Comparison of ENCODE assay signal across 8 mouse cellular contexts in genomic region chr17:31728968-31729501, GRCm38 (mm10). TPM values are rescaled to one million over a fixed set of nuclear protein-coding genes. Genes with fewer than 3 reads are reported as not detected.
A peak's percentile ranks its signal among the peaks of the same experiment; 100 is the strongest.
DNase-seq lines count a peak whose midpoint lies in the region; ATAC-seq and TF ChIP-seq lines count a peak whose summit lies in the region.

No protein-coding gene starts in this region.

- no peaks in the 10 kb centered on the region for H3K4me1 ChIP-seq in forebrain, postnatal 0 days (ENCODE audit: insufficient read depth)
- peaks cover 11% of the 10 kb centered on the region for H3K4me1 ChIP-seq in intestine, embryonic 15.5 days (replicated peaks)
- peaks cover 5% of the 10 kb centered on the region for H3K4me1 ChIP-seq in lung, embryonic 14.5 days (ENCODE audit: insufficient read depth)

- 67% methylated on average over 7 of the region's 7 CpGs for WGBS in forebrain, postnatal 0 days
- 62% methylated on average over 7 of the region's 7 CpGs for WGBS in intestine, embryonic 15.5 days
- WGBS in lung, embryonic 14.5 days: 67% methylated on average over 7 of the region's 7 CpGs

- no peak overlapping the region for H3K27ac ChIP-seq in layer of hippocampus, adult 2 months
- no peak overlapping the region for H3K27ac ChIP-seq in forebrain, postnatal 0 days (ENCODE audit: low read depth, low read length)
- H3K27ac ChIP-seq in intestine, embryonic 15.5 days: no peak overlapping the region
- H3K27ac ChIP-seq in lung, embryonic 14.5 days (ENCODE audit: low read depth): no peak overlapping the region

- peak; percentile 44 for TF ChIP-seq CTCF in layer of hippocampus, adult 2 months (conservative IDR thresholded peaks at IDR 0.05)
- peak; percentile 43; the same call in 1 of the 2 replicates for TF ChIP-seq CTCF in forebrain, postnatal 0 days (IDR thresholded peaks at IDR 0.05; ENCODE audit: low read depth)
- peak; percentile 70 for TF ChIP-seq CTCF in lung, embryonic 14.5 days (IDR thresholded peaks at IDR 0.05; ENCODE audit: low read depth)

- DNase-seq in layer of hippocampus, adult 2 months (ENCODE audit: low spot score in 2 of 2): no peak
- no peak for DNase-seq in layer of hippocampus, adult 9-10 months (ENCODE audit: low spot score)
- DNase-seq in NIH3T3 (ENCODE audit: low read depth): peak; percentile 71
- DNase-seq in forebrain, postnatal 0 days: peak; percentile 47
- DNase-seq in lung, embryonic 14.5 days: peak; percentile 91
- peak; percentile 39 for DNase-seq in urinary bladder, postnatal 10 days (ENCODE audit: low spot score)

- peak; percentile 29; the same call in 1 of the 2 replicates for ATAC-seq in forebrain, postnatal 0 days
- peak; percentile 76 for ATAC-seq in intestine, embryonic 15.5 days
- ATAC-seq in lung, embryonic 14.5 days (ENCODE audit: insufficient read depth): peak; percentile 82
- ATAC-seq in inflammation-experienced regulatory T-cells, adult 6 months: no peak

- H3K4me3 ChIP-seq in layer of hippocampus, adult 2 months: no peak overlapping the region
- no peak overlapping the region for H3K4me3 ChIP-seq in forebrain, postnatal 0 days (ENCODE audit: low read depth, low read length)
- H3K4me3 ChIP-seq in intestine, embryonic 15.5 days (replicated peaks): no peak overlapping the region
- no peak overlapping the region for H3K4me3 ChIP-seq in lung, embryonic 14.5 days (ENCODE audit: low read depth, low read length)

- no peaks in the 10 kb centered on the region for H3K9me3 ChIP-seq in forebrain, postnatal 0 days (ENCODE audit: low read length)
- H3K9me3 ChIP-seq in intestine, embryonic 15.5 days: no peaks in the 10 kb centered on the region
- no peaks in the 10 kb centered on the region for H3K9me3 ChIP-seq in lung, embryonic 14.5 days (ENCODE audit: low read depth, low read length)

- H3K9ac ChIP-seq in forebrain, postnatal 0 days: no peak overlapping the region
- H3K9ac ChIP-seq in intestine, embryonic 15.5 days: no peak overlapping the region
- no peak overlapping the region for H3K9ac ChIP-seq in lung, embryonic 14.5 days

- no peaks in the 10 kb centered on the region for H3K27me3 ChIP-seq in forebrain, postnatal 0 days (ENCODE audit: insufficient read depth, low read length)
- H3K27me3 ChIP-seq in intestine, embryonic 15.5 days (replicated peaks): no peaks in the 10 kb centered on the region
- H3K27me3 ChIP-seq in lung, embryonic 14.5 days (ENCODE audit: insufficient read depth, low read length): no peaks in the 10 kb centered on the region

- no peaks in the 10 kb centered on the region for H3K36me3 ChIP-seq in forebrain, postnatal 0 days (ENCODE audit: insufficient read depth)
- no peaks in the 10 kb centered on the region for H3K36me3 ChIP-seq in intestine, embryonic 15.5 days
- H3K36me3 ChIP-seq in lung, embryonic 14.5 days (ENCODE audit: insufficient read depth): no peaks in the 10 kb centered on the region

- no peak overlapping the region for H3K4me2 ChIP-seq in forebrain, postnatal 0 days (ENCODE audit: low read depth)
- H3K4me2 ChIP-seq in intestine, embryonic 15.5 days (replicated peaks): no peak overlapping the region
- no peak overlapping the region for H3K4me2 ChIP-seq in lung, embryonic 14.5 days

RNA-seq across cellular contexts. Expression of gene Cryaa, which starts 51.4 kb away (rescaled TPM):
- total RNA-seq in layer of hippocampus, adult 2 months (2021): under 1 TPM; 0.49 to 0.66 TPM
- total RNA-seq in forebrain, postnatal 0 days (2014; rRNA removed): not detected in 2 replicates
- 0.28 TPM in 1 of 2 replicates, not detected in the other for polyA plus RNA-seq in forebrain, postnatal 0 days (2015; fragmentation: Nextera tagmentation; extraction: Ambion mirVana)
- 0.15 and 0.16 TPM in 2 replicates for polyA plus RNA-seq in intestine, embryonic 15.5 days (2015; fragmentation: Nextera tagmentation; extraction: Ambion mirVana)
- not detected in 2 replicates for polyA plus RNA-seq in lung, embryonic 14.5 days (2014; fragmentation: Nextera tagmentation; extraction: Ambion mirVana)
- not detected for polyA plus RNA-seq in inflammation-experienced regulatory T-cells, adult 6 months (2017; shearing (Covaris generic))

Comparison
In these comparisons a context has a peak if more than half of its experiments do, and no peak if none do; other contexts are left out.
1. DNase-seq: peak in NIH3T3 (single experiment), forebrain, postnatal 0 days (single experiment), lung, embryonic 14.5 days (single experiment) and urinary bladder, postnatal 10 days (single experiment); none in layer of hippocampus, adult 2 months (0 of 2) and layer of hippocampus, adult 9-10 months (single experiment).
2. Peak in every context shown above with its lines, with median percentiles within 50 percentile points of each other: CTCF ChIP-seq.